9 mouse cellular contexts compared by ENCODE assay signal in genomic region chr4:63405051-63405450, GRCm38 (mm10). TPM values are rescaled to one million over a fixed set of nuclear protein-coding genes. Genes with fewer than 3 reads are reported as not detected.
DNase-seq lines count a peak whose midpoint lies in the region; ATAC-seq and TF ChIP-seq lines count a peak whose summit lies in the region.
"Had no signal": no experiment of that assay in that cellular context is flagged by ENCODE, and none has a peak within 500 bp of the region (broad histone marks: within the 10 kb centered on the region; RNA-seq: fewer than 3 reads in every experiment).

No protein-coding gene starts in this region.

- no peak for TF ChIP-seq POLR2A in brain, embryonic 14.5 days (IDR thresholded peaks at IDR 0.05; ENCODE audit: borderline replicate concordance, extremely low read depth, insufficient read depth, insufficient read length, poor library complexity, severe bottlenecking)

- 0 out of 2 replicates have a peak overlapping the region, but pooled peaks have one; percentile 66 for H3K9ac ChIP-seq in intestine, embryonic 16.5 days (ENCODE audit: low read depth, low read length)
- no peak overlapping the region for H3K9ac ChIP-seq in intestine, postnatal 0 days (ENCODE audit: low read depth, low read length)
- peak overlapping the region; percentile 5; the same call in 1 of the 2 replicates for H3K9ac ChIP-seq in liver, embryonic 13.5 days

- ATAC-seq in intestine, embryonic 16.5 days, result no peak
- no peak for ATAC-seq in intestine, postnatal 0 days
- ATAC-seq in liver, embryonic 13.5 days (ENCODE audit: low read depth), result no peak; the same call in 1 of the 2 replicates

- no peak overlapping the region for H3K4me3 ChIP-seq in intestine, embryonic 16.5 days (ENCODE audit: low read length)
- H3K4me3 ChIP-seq in intestine, postnatal 0 days (ENCODE audit: low read depth, low read length), result no peak overlapping the region
- no peak overlapping the region for H3K4me3 ChIP-seq in liver, embryonic 13.5 days (replicated peaks)

- H3K4me2 ChIP-seq in intestine, embryonic 16.5 days (ENCODE audit: low read depth, low read length), result no peak overlapping the region
- H3K4me2 ChIP-seq in intestine, postnatal 0 days (replicated peaks; ENCODE audit: low read depth), result no peak overlapping the region
- H3K4me2 ChIP-seq in liver, embryonic 13.5 days, result no peak overlapping the region

- no peaks in the 10 kb centered on the region for H3K27me3 ChIP-seq in intestine, embryonic 16.5 days (replicated peaks; ENCODE audit: control insufficient read depth, insufficient read depth, low read length)
- 0 out of 2 replicates have a peak, but pooled peaks cover 3% of the 10 kb centered on the region for H3K27me3 ChIP-seq in intestine, postnatal 0 days (replicated peaks; ENCODE audit: control insufficient read depth, insufficient read depth, low read length)
- H3K27me3 ChIP-seq in liver, embryonic 13.5 days, result peaks cover 7% of the 10 kb centered on the region

- WGBS in intestine, embryonic 16.5 days, result 21% methylated on average over 7 of the region's 7 CpGs
- WGBS in intestine, postnatal 0 days, result 26% methylated on average over 7 of the region's 7 CpGs
- WGBS in liver, embryonic 13.5 days (ENCODE audit: insufficient replicate concordance), result 16% methylated on average over 7 of the region's 7 CpGs

- no peaks in the 10 kb centered on the region for H3K36me3 ChIP-seq in intestine, embryonic 16.5 days (ENCODE audit: control insufficient read depth, insufficient read depth, low read length)
- H3K36me3 ChIP-seq in intestine, postnatal 0 days (ENCODE audit: control insufficient read depth, insufficient read depth), result no peaks in the 10 kb centered on the region
- no peaks in the 10 kb centered on the region for H3K36me3 ChIP-seq in liver, embryonic 13.5 days

- DNase-seq in brain, embryonic 14.5 days (ENCODE audit: low read depth), result peak; percentile 91
- no peak for DNase-seq in liver, embryonic 13.5 days
- DNase-seq in spleen, postnatal 4 days (ENCODE audit: low spot score in 2 of 2), result peak; percentile 67 to 79
- DNase-seq in cerebellum, postnatal 36 days, result no peak
- no peak for DNase-seq in frontal cortex, postnatal 36 days (ENCODE audit: low spot score in 2 of 2)
- DNase-seq in left cerebral cortex, adult 11 months (ENCODE audit: low spot score), result no peak

- no peak for TF ChIP-seq CTCF in intestine, postnatal 0 days (IDR thresholded peaks at IDR 0.05; ENCODE audit: low read depth)
- no peak for TF ChIP-seq CTCF in brain, embryonic 14.5 days (IDR thresholded peaks at IDR 0.05; ENCODE audit: borderline replicate concordance, extremely low read depth, insufficient read depth, insufficient read length)

- no peaks in the 10 kb centered on the region for H3K9me3 ChIP-seq in intestine, embryonic 16.5 days (ENCODE audit: control insufficient read depth, low read length)
- no peaks in the 10 kb centered on the region for H3K9me3 ChIP-seq in intestine, postnatal 0 days (ENCODE audit: control insufficient read depth)
- no peaks in the 10 kb centered on the region for H3K9me3 ChIP-seq in liver, embryonic 13.5 days (replicated peaks)

- H3K27ac ChIP-seq in intestine, embryonic 16.5 days (ENCODE audit: low read length), result peak overlapping the region; percentile 92
- no peak overlapping the region for H3K27ac ChIP-seq in intestine, postnatal 0 days (ENCODE audit: low read depth, low read length)
- no peak overlapping the region for H3K27ac ChIP-seq in liver, embryonic 13.5 days
- H3K27ac ChIP-seq: kidney, postnatal 0 days had no signal

- H3K4me1 ChIP-seq in intestine, embryonic 16.5 days (ENCODE audit: control insufficient read depth, insufficient read depth, low read length), result peaks cover 61% of the 10 kb centered on the region
- H3K4me1 ChIP-seq in intestine, postnatal 0 days (replicated peaks; ENCODE audit: control insufficient read depth, insufficient read depth, low read length), result peaks cover 2% of the 10 kb centered on the region; the same call in 1 of the 2 replicates
- H3K4me1 ChIP-seq in liver, embryonic 13.5 days (replicated peaks), result peaks cover 93% of the 10 kb centered on the region

RNA-seq across cellular contexts. Expression of gene Akna, which starts 1.9 kb away (rescaled TPM):
- 5.3 and 5.4 TPM in 2 replicates for polyA plus RNA-seq in intestine, embryonic 16.5 days (2015; fragmentation: Nextera tagmentation; extraction: Ambion mirVana)
- polyA plus RNA-seq in intestine, postnatal 0 days (2015; fragmentation: Nextera tagmentation; extraction: Ambion mirVana), result 1.4 and 1.6 TPM in 2 replicates
- 7.7 and 9.1 TPM in 2 replicates for polyA plus RNA-seq in brain, embryonic 14.5 days (2012; rRNA removed)
- 3.0 and 3.8 TPM in 2 replicates for polyA plus RNA-seq in liver, embryonic 13.5 days (2015; fragmentation: Nextera tagmentation; extraction: Ambion mirVana)

RNA-seq across cellular contexts. Expression of gene Orm2, which starts 42.8 kb away (rescaled TPM):
- polyA plus RNA-seq in intestine, embryonic 16.5 days (2015; fragmentation: Nextera tagmentation; extraction: Ambion mirVana), result not detected in 2 replicates
- not detected in 2 replicates for polyA plus RNA-seq in intestine, postnatal 0 days (2015; fragmentation: Nextera tagmentation; extraction: Ambion mirVana)
- not detected in 2 replicates for polyA plus RNA-seq in brain, embryonic 14.5 days (2012; rRNA removed)
- not detected in 2 replicates for polyA plus RNA-seq in liver, embryonic 13.5 days (2015; fragmentation: Nextera tagmentation; extraction: Ambion mirVana)
- polyA plus RNA-seq: kidney, postnatal 0 days had no signal

RNA-seq across cellular contexts. Expression of gene Orm3, which starts 49.1 kb away (rescaled TPM):
- polyA plus RNA-seq in intestine, embryonic 16.5 days (2015; fragmentation: Nextera tagmentation; extraction: Ambion mirVana), result not detected in 2 replicates
- polyA plus RNA-seq in intestine, postnatal 0 days (2015; fragmentation: Nextera tagmentation; extraction: Ambion mirVana), result not detected in 2 replicates
- polyA plus RNA-seq in brain, embryonic 14.5 days (2012; rRNA removed), result not detected in 2 replicates
- not detected in 2 replicates for polyA plus RNA-seq in liver, embryonic 13.5 days (2015; fragmentation: Nextera tagmentation; extraction: Ambion mirVana)
- polyA plus RNA-seq: kidney, postnatal 0 days had no signal

Comparison
In these comparisons a context has a peak if more than half of its experiments do, and no peak if none do; other contexts are left out.
1. DNase-seq: peak in brain, embryonic 14.5 days (single experiment) and spleen, postnatal 4 days (2 of 2); none in liver, embryonic 13.5 days (single experiment), cerebellum, postnatal 36 days (0 of 2), frontal cortex, postnatal 36 days (0 of 2) and left cerebral cortex, adult 11 months (single experiment).